Mouse (Mus musculus) cortical plate, adult 2 months (tissue): Measurements from ENCODE around the gene Vpreb1.

Experiments used
- CTCF ChIP-seq: fragments of 200-500 bp; IDR thresholded peaks from 2 replicates; pipeline ENCODE4 v1.5.1; 2011; ENCODE audit warnings: mild to moderate bottlenecking, control low read depth, low read length; ENCODE audit not compliant: insufficient read depth; ENCODE audit errors: extremely low read depth
- POLR2A ChIP-seq: fragments of 200-500 bp; IDR thresholded peaks from 2 replicates; pipeline ENCODE4 v1.6.1; 2011; ENCODE audit warnings: mild to moderate bottlenecking, low read length, control low read depth; ENCODE audit not compliant: insufficient read depth; ENCODE audit errors: extremely low read depth

DNA sequence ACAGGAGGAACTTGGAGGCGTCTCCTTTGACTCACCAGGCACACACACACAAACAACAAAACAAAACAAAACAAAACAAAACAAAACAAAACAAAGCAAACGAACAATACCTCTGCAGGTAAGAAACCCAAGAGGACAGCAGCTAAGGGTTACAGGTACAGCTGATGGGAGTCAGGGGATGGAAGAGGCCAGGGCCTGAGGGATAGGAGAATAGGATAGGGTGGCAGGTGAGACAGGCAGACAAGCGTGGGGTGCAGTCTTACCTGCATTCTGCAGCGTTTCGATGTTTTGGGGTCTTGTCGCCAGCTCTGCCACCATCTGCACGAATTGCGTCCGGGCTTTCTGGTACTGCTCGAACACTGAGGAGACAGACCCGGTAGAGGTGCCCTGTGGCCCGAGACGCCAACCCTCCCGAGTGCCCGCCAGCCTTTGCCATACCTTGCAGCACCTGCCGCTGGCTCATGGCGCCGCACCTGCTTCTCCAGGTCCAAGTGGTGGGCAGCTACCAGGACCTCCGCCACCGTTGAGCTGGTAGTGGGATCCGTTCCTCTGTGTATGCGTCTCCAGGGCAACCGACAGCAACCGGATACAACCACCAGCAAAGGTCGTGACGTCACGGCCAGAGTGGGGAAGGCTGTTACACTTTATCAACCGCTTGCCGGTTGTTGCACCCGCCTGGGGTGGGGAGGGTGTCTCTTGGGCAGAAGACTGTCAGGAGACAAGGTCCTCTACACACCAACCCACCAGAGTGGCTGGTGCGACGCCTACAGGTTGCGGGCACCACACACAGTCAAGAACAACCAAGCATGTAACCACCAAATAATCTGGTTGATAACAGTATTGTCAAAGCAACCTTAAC is 41.7 kb downstream of the Vpreb1 start, which contains the start of gene Spag6l:
- TF ChIP-seq CTCF (peak; percentile 6; the same call in 1 of the 2 replicates), POLR2A (no peak)
